ENCODE assay signal across 8 mouse cellular contexts in the genomic region with DNA sequence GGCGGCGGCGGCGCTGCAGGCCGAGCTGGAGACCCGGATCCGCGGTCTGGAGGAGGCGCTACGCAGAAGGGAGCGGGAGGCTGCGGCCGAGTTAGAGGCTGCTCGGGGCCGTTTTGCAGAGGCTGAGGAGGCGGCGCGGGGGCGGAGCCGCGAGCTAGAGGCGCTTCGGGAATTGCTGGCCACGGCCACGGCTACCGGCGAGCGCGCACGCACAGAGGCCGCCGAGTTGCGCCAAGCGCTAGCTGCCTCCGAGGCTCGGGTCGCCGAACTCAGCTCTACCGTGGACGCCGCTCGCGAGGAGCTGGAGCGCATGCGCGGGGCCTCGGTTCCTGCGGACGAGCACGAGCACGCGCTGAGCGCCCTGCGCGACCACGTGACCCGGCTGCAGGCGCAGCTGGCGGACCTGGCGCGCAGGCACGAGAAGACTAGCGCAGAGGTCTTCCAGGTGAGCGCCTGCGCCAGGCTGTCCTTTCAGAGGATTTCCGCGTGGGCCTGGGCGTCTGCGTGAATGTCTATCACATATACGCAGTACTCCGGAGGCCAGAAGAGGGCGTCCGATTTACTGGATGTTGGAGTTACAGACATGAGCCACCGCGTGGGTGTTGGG. TPM values are rescaled to one million over a fixed set of nuclear protein-coding genes. Genes with fewer than 3 reads are reported as not detected.
DNase-seq lines count a peak whose midpoint lies in the region; ATAC-seq and TF ChIP-seq lines count a peak whose summit lies in the region.

No protein-coding gene starts in this region.

- peak overlapping the region; percentile 87 for H3K9ac ChIP-seq in ES-E14 (ENCODE audit: insufficient read depth, low read depth, low read length, poor library complexity, severe bottlenecking)
- H3K9ac ChIP-seq in forebrain, embryonic 16.5 days (replicated peaks; ENCODE audit: low read depth, low read length), result peak overlapping the region; percentile 99
- H3K9ac ChIP-seq in lung, embryonic 14.5 days, result peak overlapping the region; percentile 94

- H3K4me2 ChIP-seq in forebrain, embryonic 16.5 days (ENCODE audit: low read length), result peak overlapping the region; percentile 98
- peak overlapping the region; percentile 92 for H3K4me2 ChIP-seq in lung, embryonic 14.5 days

- H3K27ac ChIP-seq in ES-E14 (ENCODE audit: insufficient read depth, low read depth, low read length, poor library complexity, severe bottlenecking), result peak overlapping the region; percentile 18
- peak overlapping the region; percentile 94 for H3K27ac ChIP-seq in forebrain, embryonic 16.5 days (ENCODE audit: low read length)
- peak overlapping the region; percentile 97 for H3K27ac ChIP-seq in layer of hippocampus, adult 2 months
- peak overlapping the region; percentile 95 for H3K27ac ChIP-seq in lung, embryonic 14.5 days (ENCODE audit: low read depth)
- peak overlapping the region; percentile 80 for H3K27ac ChIP-seq in olfactory bulb, adult 2 months (ENCODE audit: insufficient read depth, low read depth, low read length)
- H3K27ac ChIP-seq in thymus, adult 2 months (ENCODE audit: control insufficient read depth, insufficient read depth, low read length), result peak overlapping the region; percentile 23

- peak; percentile 88 for ATAC-seq in forebrain, embryonic 16.5 days
- peak; percentile 91 for ATAC-seq in lung, embryonic 14.5 days (ENCODE audit: insufficient read depth)

- peak; percentile 74 for TF ChIP-seq CTCF in layer of hippocampus, adult 2 months (conservative IDR thresholded peaks at IDR 0.05)
- peak; percentile 56 for TF ChIP-seq CTCF in lung, embryonic 14.5 days (IDR thresholded peaks at IDR 0.05; ENCODE audit: low read depth)
- peak; percentile 52; the same call in 1 of the 2 replicates for TF ChIP-seq CTCF in olfactory bulb, adult 2 months (IDR thresholded peaks at IDR 0.05; ENCODE audit: insufficient read depth, low read depth, low read length)
- TF ChIP-seq CTCF in thymus, adult 2 months (IDR thresholded peaks at IDR 0.05; ENCODE audit: borderline replicate concordance, control insufficient read depth, extremely low read depth, insufficient read depth, low read length, poor library complexity), result peak; percentile 64

- H3K27me3 ChIP-seq in forebrain, embryonic 16.5 days (replicated peaks; ENCODE audit: control insufficient read depth, insufficient read depth, low read length), result no peaks in the 10 kb centered on the region
- H3K27me3 ChIP-seq in lung, embryonic 14.5 days (ENCODE audit: insufficient read depth, low read length), result no peaks in the 10 kb centered on the region
- no peaks in the 10 kb centered on the region for H3K27me3 ChIP-seq in thymus, adult 2 months (ENCODE audit: control insufficient read depth, insufficient read depth, low read length)

- H3K9me3 ChIP-seq in ES-E14 (ENCODE audit: control insufficient read depth, insufficient read depth, low read depth, low read length), result no peaks in the 10 kb centered on the region
- no peaks in the 10 kb centered on the region for H3K9me3 ChIP-seq in forebrain, embryonic 16.5 days (ENCODE audit: control insufficient read depth, low read length)
- no peaks in the 10 kb centered on the region for H3K9me3 ChIP-seq in lung, embryonic 14.5 days (ENCODE audit: low read depth, low read length)

- TF ChIP-seq POLR2A in olfactory bulb, adult 2 months (IDR thresholded peaks at IDR 0.05; ENCODE audit: insufficient read depth, low read depth, low read length), result peak; percentile 98
- peak; percentile 96 for TF ChIP-seq POLR2A in thymus, adult 2 months (IDR thresholded peaks at IDR 0.05; ENCODE audit: control insufficient read depth, extremely low read depth, insufficient read depth, low read length, poor library complexity)

- peak overlapping the region; percentile 60 to 76 for H3K4me3 ChIP-seq in ES-E14 (ENCODE audit: insufficient read depth in 1 of 2, low read depth in 1 of 2, low read length in 2 of 2, poor library complexity in 1 of 2, severe bottlenecking in 1 of 2)
- H3K4me3 ChIP-seq in forebrain, embryonic 16.5 days (replicated peaks; ENCODE audit: low read length), result peak overlapping the region; percentile 86
- H3K4me3 ChIP-seq in layer of hippocampus, adult 2 months, result peak overlapping the region; percentile 92
- peak overlapping the region; percentile 67 for H3K4me3 ChIP-seq in lung, embryonic 14.5 days (ENCODE audit: low read depth, low read length)
- H3K4me3 ChIP-seq in olfactory bulb, adult 2 months (ENCODE audit: insufficient read depth, low read depth, low read length), result peak overlapping the region; percentile 66
- H3K4me3 ChIP-seq in thymus, adult 2 months (ENCODE audit: control insufficient read depth, insufficient read depth, low read length), result peak overlapping the region; percentile 53

- in situ Hi-C loops in ES-E14 (cut with MboI; ENCODE audit: low sequenced_read_pairs in 2 of 2, unreplicated experiment in 2 of 2), result no loop called here

- peak; percentile 86 for DNase-seq in ES-E14 (ENCODE audit: low read depth, low spot score)
- peak; percentile 99 for DNase-seq in cerebellum, adult 11-12 months
- peak; percentile 95 to 96 for DNase-seq in heart, postnatal 36 days
- peak; percentile 93 to 95 for DNase-seq in layer of hippocampus, adult 2 months (ENCODE audit: low spot score in 2 of 2)
- peak; percentile 98 for DNase-seq in lung, embryonic 14.5 days
- peak; percentile 96 for DNase-seq in thymus, adult 2 months

- intact Hi-C loops in heart, postnatal 36 days (cut with DNase I), result loop anchor here (5.0 kb wide), 2 partner anchors 404 to 529 kb away; partner anchors contain the start of gene Zfp873

- H3K4me1 ChIP-seq in ES-E14 (ENCODE audit: control insufficient read depth in 2 of 2, insufficient read depth in 2 of 2, low read length in 2 of 2, poor library complexity in 1 of 2), result peaks cover 0 to 14% of the 10 kb centered on the region in 2 experiments; a peak in 1 of 4 replicates
- H3K4me1 ChIP-seq in forebrain, embryonic 16.5 days (replicated peaks; ENCODE audit: control insufficient read depth, insufficient read depth, low read length), result peaks cover 27% of the 10 kb centered on the region
- 0 out of 2 replicates have a peak, but pooled peaks cover 5% of the 10 kb centered on the region for H3K4me1 ChIP-seq in lung, embryonic 14.5 days (ENCODE audit: insufficient read depth)
- peaks cover 23% of the 10 kb centered on the region for H3K4me1 ChIP-seq in olfactory bulb, adult 2 months (ENCODE audit: control insufficient read depth, insufficient read depth, low read length)
- peaks cover 9% of the 10 kb centered on the region for H3K4me1 ChIP-seq in thymus, adult 2 months (replicated peaks; ENCODE audit: control insufficient read depth, insufficient read depth, low read length)

- no peaks in the 10 kb centered on the region for H3K36me3 ChIP-seq in ES-E14 (ENCODE audit: control insufficient read depth, insufficient read depth, low read length, poor library complexity, severe bottlenecking)
- no peaks in the 10 kb centered on the region for H3K36me3 ChIP-seq in forebrain, embryonic 16.5 days (ENCODE audit: control insufficient read depth, insufficient read depth)
- no peaks in the 10 kb centered on the region for H3K36me3 ChIP-seq in lung, embryonic 14.5 days (ENCODE audit: insufficient read depth)
- no peaks in the 10 kb centered on the region for H3K36me3 ChIP-seq in thymus, adult 2 months (ENCODE audit: control insufficient read depth, insufficient read depth, low read length)

- WGBS in forebrain, embryonic 16.5 days, result under 1% methylated on average over 75 of the region's 75 CpGs
- under 1% methylated on average over 73 of the region's 75 CpGs for WGBS in lung, embryonic 14.5 days
- WGBS in olfactory bulb, adult 2 months, result under 1% methylated on average over 74 of the region's 75 CpGs
- WGBS in thymus, adult 2 months, result under 1% methylated on average over 66 of the region's 75 CpGs

RNA-seq across cellular contexts. Expression of gene Gm10778, which starts 5.3 kb away (rescaled TPM):
- 5.3 and 5.5 TPM in 2 replicates for total RNA-seq in ES-E14 (2012; rRNA removed)
- 6.6 and 6.9 TPM in 2 replicates for polyA plus RNA-seq in forebrain, embryonic 16.5 days (2015; fragmentation: Nextera tagmentation; extraction: Ambion mirVana)
- 1 to 10 TPM; 1.7 to 2.5 TPM for total RNA-seq in heart, postnatal 36 days (2021)
- total RNA-seq in layer of hippocampus, adult 2 months (2021), result 1 to 10 TPM; 3.6 to 5.0 TPM
- 4.0 and 4.7 TPM in 2 replicates for polyA plus RNA-seq in lung, embryonic 14.5 days (2014; fragmentation: Nextera tagmentation; extraction: Ambion mirVana)
- polyA plus RNA-seq in olfactory bulb, adult 2 months (2012; ENCODE audit: insufficient read depth, insufficient read length, low replicate concordance, missing spikeins), result not detected in 2 replicates
- 0.75 and 0.94 TPM in 2 replicates for polyA plus RNA-seq in thymus, adult 2 months (2012; rRNA removed)

RNA-seq across cellular contexts. Expression of gene Ankrd24, which starts 15.2 kb away (rescaled TPM):
- total RNA-seq in ES-E14 (2012; rRNA removed), result 14.4 and 18.6 TPM in 2 replicates
- polyA plus RNA-seq in forebrain, embryonic 16.5 days (2015; fragmentation: Nextera tagmentation; extraction: Ambion mirVana), result 13.8 and 16.5 TPM in 2 replicates
- total RNA-seq in heart, postnatal 36 days (2021), result 10 to 100 TPM in 1 of 2 experiments, 1 to 10 TPM in 1; 8.0 to 11.7 TPM
- total RNA-seq in layer of hippocampus, adult 2 months (2021), result 10 to 100 TPM; 33.6 to 38.6 TPM
- 6.1 and 7.3 TPM in 2 replicates for polyA plus RNA-seq in lung, embryonic 14.5 days (2014; fragmentation: Nextera tagmentation; extraction: Ambion mirVana)
- not detected in 2 replicates for polyA plus RNA-seq in olfactory bulb, adult 2 months (2012; ENCODE audit: insufficient read depth, insufficient read length, low replicate concordance, missing spikeins)
- 16.3 and 19.1 TPM in 2 replicates for polyA plus RNA-seq in thymus, adult 2 months (2012; rRNA removed)

RNA-seq across cellular contexts. Expression of gene Sirt6, which starts 16.0 kb away (rescaled TPM):
- 14.5 and 16.7 TPM in 2 replicates for total RNA-seq in ES-E14 (2012; rRNA removed)
- polyA plus RNA-seq in forebrain, embryonic 16.5 days (2015; fragmentation: Nextera tagmentation; extraction: Ambion mirVana), result 51.4 and 55.1 TPM in 2 replicates
- total RNA-seq in heart, postnatal 36 days (2021), result 1 to 10 TPM; 6.5 to 7.2 TPM
- 10 to 100 TPM; 29.7 to 31.4 TPM for total RNA-seq in layer of hippocampus, adult 2 months (2021)
- 35.8 and 39.3 TPM in 2 replicates for polyA plus RNA-seq in lung, embryonic 14.5 days (2014; fragmentation: Nextera tagmentation; extraction: Ambion mirVana)
- polyA plus RNA-seq in olfactory bulb, adult 2 months (2012; ENCODE audit: insufficient read depth, insufficient read length, low replicate concordance, missing spikeins), result not detected in 2 replicates
- polyA plus RNA-seq in thymus, adult 2 months (2012; rRNA removed), result 81.9 and 84.7 TPM in 2 replicates

RNA-seq across cellular contexts. Expression of gene BC025920, which starts 37.5 kb away (rescaled TPM):
- 2.3 and 2.5 TPM in 2 replicates for total RNA-seq in ES-E14 (2012; rRNA removed)
- 2.7 and 3.4 TPM in 2 replicates for polyA plus RNA-seq in forebrain, embryonic 16.5 days (2015; fragmentation: Nextera tagmentation; extraction: Ambion mirVana)
- 1 to 10 TPM; 2.6 to 2.7 TPM for total RNA-seq in heart, postnatal 36 days (2021)
- 1 to 10 TPM; 4.2 to 5.0 TPM for total RNA-seq in layer of hippocampus, adult 2 months (2021)
- polyA plus RNA-seq in lung, embryonic 14.5 days (2014; fragmentation: Nextera tagmentation; extraction: Ambion mirVana), result 0.58 and 0.61 TPM in 2 replicates
- not detected in 2 replicates for polyA plus RNA-seq in olfactory bulb, adult 2 months (2012; ENCODE audit: insufficient read depth, insufficient read length, low replicate concordance, missing spikeins)
- 2.8 and 3.3 TPM in 2 replicates for polyA plus RNA-seq in thymus, adult 2 months (2012; rRNA removed)

RNA-seq across cellular contexts. Expression of gene Tle6, which starts 42.7 kb away (rescaled TPM):
- total RNA-seq in ES-E14 (2012; rRNA removed), result 17.7 and 22.0 TPM in 2 replicates
- polyA plus RNA-seq in forebrain, embryonic 16.5 days (2015; fragmentation: Nextera tagmentation; extraction: Ambion mirVana), result 3.5 and 3.7 TPM in 2 replicates
- total RNA-seq in heart, postnatal 36 days (2021), result 1 to 10 TPM; 7.5 to 8.5 TPM
- total RNA-seq in layer of hippocampus, adult 2 months (2021), result 1 to 10 TPM; 4.1 to 5.0 TPM
- 24.1 and 25.2 TPM in 2 replicates for polyA plus RNA-seq in lung, embryonic 14.5 days (2014; fragmentation: Nextera tagmentation; extraction: Ambion mirVana)
- not detected in 2 replicates for polyA plus RNA-seq in olfactory bulb, adult 2 months (2012; ENCODE audit: insufficient read depth, insufficient read length, low replicate concordance, missing spikeins)
- 22.5 and 28.8 TPM in 2 replicates for polyA plus RNA-seq in thymus, adult 2 months (2012; rRNA removed)

Comparison
In these comparisons a context has a peak if more than half of its experiments do, and no peak if none do; other contexts are left out.
1. Peak in every context shown above with its lines: DNase-seq, ATAC-seq, H3K4me3 ChIP-seq and H3K27ac ChIP-seq.
2. H3K27ac ChIP-seq: peak in every context shown above with its lines; median percentile 97 in layer of hippocampus, adult 2 months; 95 in lung, embryonic 14.5 days; 94 in forebrain, embryonic 16.5 days; 80 in olfactory bulb, adult 2 months; 23 in thymus, adult 2 months; 18 in ES-E14.
3. RNA of gene Sirt6, which starts 16.0 kb away (polyA plus RNA-seq): 81.9 to 84.7 TPM in thymus, adult 2 months, 51.4 to 55.1 TPM in forebrain, embryonic 16.5 days and 35.8 to 39.3 TPM in lung, embryonic 14.5 days; not detected in olfactory bulb, adult 2 months; every median in the first group is over 10 times any median in the second.